Mouse (Mus musculus): ENCODE measurements around the gene Nat8f6. TPM values are rescaled to one million over a fixed set of nuclear protein-coding genes. Genes with fewer than 3 reads are reported as not detected.
A peak's percentile ranks its signal among the peaks of the same experiment; 100 is the strongest.
"Not testable (repeated sequence)": the region's sequence is repeated elsewhere in the genome, so short reads cannot be mapped to it uniquely, and the experiment has no call there.

The Nat8f6 gene
- polyA plus RNA-seq, 1 experiment from 2014 or later: not detected

DNA sequence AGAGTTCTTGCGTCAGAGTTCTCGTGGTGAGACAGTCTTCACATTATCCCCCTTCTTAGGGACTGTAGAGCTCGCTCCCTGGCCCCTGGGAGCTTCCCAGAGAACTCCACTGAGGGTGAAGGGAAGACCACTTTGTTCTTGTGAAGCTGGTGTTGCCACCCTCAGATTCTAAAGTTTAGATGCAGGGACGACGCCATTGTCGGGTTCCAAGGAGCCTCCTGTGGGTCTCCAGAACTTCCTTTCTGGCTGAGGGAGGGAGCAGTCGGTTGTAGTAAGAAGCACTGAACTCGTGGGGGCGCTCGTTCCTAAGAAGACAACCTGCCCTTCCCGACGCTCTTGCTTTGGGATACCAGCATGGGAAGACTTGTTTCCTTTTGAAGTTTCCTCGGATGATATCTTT lies 55.2 kb downstream of the Nat8f6 start, which contains the start of gene Nat8f3:
Gene Nat8f3 (minus strand): TSS at position 223 of the 400 bp plus-strand sequence.
- H3K9ac ChIP-seq (ENCODE audit: low read length); H3K9me3 ChIP-seq (replicated peaks; ENCODE audit: control insufficient read depth, low read length); H3K27ac ChIP-seq (ENCODE audit: low read depth, low read length); H3K36me3 ChIP-seq (ENCODE audit: control insufficient read depth, insufficient read depth, low read length); H3K27me3 ChIP-seq (replicated peaks; ENCODE audit: control insufficient read depth, insufficient read depth, low read length); H3K4me1 ChIP-seq (ENCODE audit: control insufficient read depth, insufficient read depth, low read length); H3K4me3 ChIP-seq (ENCODE audit: low read depth, low read length); ATAC-seq; H3K4me2 ChIP-seq (ENCODE audit: low read length): not testable (repeated sequence)
- 69% methylated on average over 13 of the region's 13 CpGs for WGBS
- DNase-seq (ENCODE audit: low spot score): peak; percentile 10

DNA sequence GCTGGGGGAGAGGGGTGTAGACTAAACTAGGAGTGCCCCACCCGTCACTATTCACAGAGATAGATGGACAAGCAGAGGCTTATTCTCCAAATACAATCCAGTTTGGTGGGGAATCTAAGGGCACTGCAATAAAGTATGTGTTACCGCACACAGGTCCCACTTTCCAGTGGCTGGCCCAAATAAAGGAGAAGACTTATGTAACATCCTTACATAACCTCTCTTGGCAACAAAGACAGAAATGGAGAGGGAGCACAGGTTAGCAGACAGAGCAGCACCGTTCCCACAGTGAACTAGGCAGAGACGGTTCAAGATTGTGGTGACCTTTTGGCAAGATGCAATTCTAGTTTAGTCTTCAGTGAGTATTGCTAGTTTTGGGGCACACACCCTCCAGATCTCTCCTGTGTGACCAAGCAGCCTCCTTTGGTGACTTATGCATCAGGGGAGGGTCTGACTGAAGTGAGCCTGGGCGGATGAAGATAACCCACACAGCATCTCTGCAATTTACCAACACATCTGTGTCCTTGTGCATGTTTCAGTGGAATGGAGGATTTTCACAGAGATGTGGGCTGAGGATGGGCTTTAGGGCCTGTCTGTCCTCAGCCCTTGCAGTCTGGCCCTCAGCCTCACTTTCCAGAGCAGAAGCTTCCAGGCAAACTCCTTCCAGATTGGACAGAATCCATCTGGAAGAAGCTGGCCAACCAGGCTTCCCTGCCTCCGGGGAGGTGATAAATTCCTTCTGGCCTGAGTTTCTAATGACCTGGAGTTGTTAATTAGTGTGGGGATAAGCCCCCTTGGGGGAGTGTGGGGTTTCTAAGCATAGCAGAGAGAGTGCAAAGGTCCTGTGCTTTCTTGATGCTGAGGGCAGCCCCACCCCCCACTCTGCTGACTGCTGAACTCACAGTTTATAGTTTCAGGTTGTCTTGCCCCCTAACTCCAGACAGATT lies 57.4 kb downstream of the Nat8f6 start:
- ATAC-seq; H3K27ac ChIP-seq (ENCODE audit: low read depth, low read length); H3K9ac ChIP-seq (ENCODE audit: low read length); H3K27me3 ChIP-seq (replicated peaks; ENCODE audit: control insufficient read depth, insufficient read depth, low read length); H3K4me1 ChIP-seq (ENCODE audit: control insufficient read depth, insufficient read depth, low read length); H3K4me3 ChIP-seq (ENCODE audit: low read depth, low read length); H3K36me3 ChIP-seq (ENCODE audit: control insufficient read depth, insufficient read depth, low read length); H3K4me2 ChIP-seq (ENCODE audit: low read length); DNase-seq (ENCODE audit: low spot score); H3K9me3 ChIP-seq (replicated peaks; ENCODE audit: control insufficient read depth, low read length): not testable (repeated sequence)
- WGBS: 78% methylated on average over 5 of the region's 6 CpGs

DNA sequence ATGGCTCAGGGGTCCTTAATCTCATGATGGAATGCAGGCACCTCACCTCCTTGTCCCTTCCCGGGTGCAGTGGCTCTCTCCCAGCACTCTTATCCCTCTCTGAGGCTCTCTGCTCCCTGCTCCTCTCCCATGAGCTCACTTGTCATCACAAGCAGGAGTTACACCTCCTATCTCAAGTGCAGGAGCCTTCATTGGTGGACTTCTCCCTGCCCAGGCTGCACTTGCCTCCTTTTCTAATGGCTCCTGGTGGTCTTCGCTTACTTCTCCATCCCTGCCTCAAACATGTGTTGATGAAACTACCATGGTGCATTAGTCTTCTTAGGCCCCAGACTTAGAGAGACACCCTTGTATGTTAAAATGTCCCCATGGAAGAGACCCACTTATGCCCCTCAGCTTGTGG lies 58.1 kb downstream of the Nat8f6 start:
- H3K36me3 ChIP-seq (ENCODE audit: control insufficient read depth, insufficient read depth, low read length); H3K27ac ChIP-seq (ENCODE audit: low read depth, low read length); ATAC-seq; H3K9ac ChIP-seq (ENCODE audit: low read length); DNase-seq (ENCODE audit: low spot score); H3K4me2 ChIP-seq (ENCODE audit: low read length); H3K4me3 ChIP-seq (ENCODE audit: low read depth, low read length); H3K27me3 ChIP-seq (replicated peaks; ENCODE audit: control insufficient read depth, insufficient read depth, low read length); H3K9me3 ChIP-seq (replicated peaks; ENCODE audit: control insufficient read depth, low read length); H3K4me1 ChIP-seq (ENCODE audit: control insufficient read depth, insufficient read depth, low read length): not testable (repeated sequence)
- WGBS: 94% methylated on average over 1 of the region's 2 CpGs

Small RNAs within 50 kb of the gene (microRNA-seq; reads per million reads assigned to microRNA genes)
- gene Mir6375: not detected

Other genes with a start within 250 kb of the Nat8f6 start
- gene Alms1, start 233.4 kb downstream of the Nat8f6 start, polyA plus RNA-seq (2014; fragmentation: Nextera tagmentation; extraction: Ambion mirVana): 3.8 and 4.3 TPM in 2 replicates
- gene Nat8f7, start 107.7 kb downstream of the Nat8f6 start, polyA plus RNA-seq (2014; fragmentation: Nextera tagmentation; extraction: Ambion mirVana): not detected in 2 replicates
- gene Nat8f3, start 55.2 kb downstream of the Nat8f6 start, polyA plus RNA-seq (2014; fragmentation: Nextera tagmentation; extraction: Ambion mirVana): not detected in 2 replicates
- gene Nat8f5, start within 50 bp of the Nat8f6 start, polyA plus RNA-seq (2014; fragmentation: Nextera tagmentation; extraction: Ambion mirVana): not detected in 2 replicates
- 0.20 TPM in 1 of 2 replicates, not detected in the other for gene Nat8, start 11.1 kb upstream of the Nat8f6 start, polyA plus RNA-seq (2014; fragmentation: Nextera tagmentation; extraction: Ambion mirVana)
- gene Nat8f2, start 48.2 kb upstream of the Nat8f6 start, polyA plus RNA-seq (2014; fragmentation: Nextera tagmentation; extraction: Ambion mirVana): not detected in 2 replicates
- gene Nat8f4, start 83.9 kb upstream of the Nat8f6 start, polyA plus RNA-seq (2014; fragmentation: Nextera tagmentation; extraction: Ambion mirVana): 6.9 and 8.0 TPM in 2 replicates
- 33.5 and 34.6 TPM in 2 replicates for gene Tprkb, start 90.9 kb upstream of the Nat8f6 start, polyA plus RNA-seq (2014; fragmentation: Nextera tagmentation; extraction: Ambion mirVana)
- 13.0 and 13.3 TPM in 2 replicates for gene Nat8f1, start 94.7 kb upstream of the Nat8f6 start, polyA plus RNA-seq (2014; fragmentation: Nextera tagmentation; extraction: Ambion mirVana)
- gene Dusp11, start 140.7 kb upstream of the Nat8f6 start, polyA plus RNA-seq (2014; fragmentation: Nextera tagmentation; extraction: Ambion mirVana): 35.2 and 44.3 TPM in 2 replicates
- not detected in 2 replicates for gene Figla, start 195.2 kb upstream of the Nat8f6 start, polyA plus RNA-seq (2014; fragmentation: Nextera tagmentation; extraction: Ambion mirVana)
- 108 and 134 TPM in 2 replicates for gene Add2, start 207.7 kb upstream of the Nat8f6 start, polyA plus RNA-seq (2014; fragmentation: Nextera tagmentation; extraction: Ambion mirVana)

All from forebrain, embryonic 14.5 days (tissue).